Mouse (Mus musculus) liver, embryonic 15.5 days (tissue): ENCODE results near the gene Rnft2. TPM values are rescaled to one million over a fixed set of nuclear protein-coding genes. Genes with fewer than 3 reads are reported as not detected.

Source experiments
- ATAC-seq: fragments of 200-750 bp; cut with Nextera tagmentation; 2 replicates; pipeline ENCODE4 v1.8.0; 2017; ENCODE audit warnings: moderate number of reproducible peaks, mild to moderate bottlenecking, moderate library complexity; ENCODE audit not compliant: insufficient read depth
- H3K27ac ChIP-seq: fragments of 300-500 bp; sonication (generic); replicated peaks from 2 replicates; pipeline ENCODE4 v1.5.1; 2015; ENCODE audit warnings: mild to moderate bottlenecking, inconsistent platforms
- H3K27me3 ChIP-seq: fragments of 300-500 bp; sonication (generic); 2 replicates; pipeline ENCODE4 v1.6.1; 2015; ENCODE audit warnings: mild to moderate bottlenecking, inconsistent platforms
- H3K36me3 ChIP-seq: fragments of 300-500 bp; sonication (generic); replicated peaks from 2 replicates; pipeline ENCODE4 v1.6.1; 2015; ENCODE audit warnings: moderate library complexity, mild to moderate bottlenecking, inconsistent platforms
- H3K4me1 ChIP-seq: fragments of 300-500 bp; sonication (generic); replicated peaks from 2 replicates; pipeline ENCODE4 v1.6.1; 2015; ENCODE audit warnings: inconsistent platforms
- H3K4me2 ChIP-seq: fragments of 300-500 bp; sonication (generic); 2 replicates; pipeline ENCODE4 v1.6.1; 2015; ENCODE audit warnings: moderate library complexity, mild to moderate bottlenecking, inconsistent platforms
- H3K4me3 ChIP-seq: fragments of 300-500 bp; sonication (generic); replicated peaks from 2 replicates; pipeline ENCODE4 v1.5.1; 2015; ENCODE audit warnings: mild to moderate bottlenecking, inconsistent platforms
- H3K9ac ChIP-seq: fragments of 300-500 bp; sonication (generic); 2 replicates; pipeline ENCODE4 v1.6.1; 2015; ENCODE audit warnings: moderate library complexity, mild to moderate bottlenecking, inconsistent platforms
- H3K9me3 ChIP-seq: fragments of 300-500 bp; sonication (generic); replicated peaks from 2 replicates; pipeline ENCODE4 v1.6.1; 2016; ENCODE audit warnings: inconsistent platforms
- WGBS: fragments of 180-500 bp; shearing (Covaris S2); methylation state at CpG from one replicate; pipeline ENCODE4 v1.1.7; 2015; ENCODE audit warnings: mixed read lengths; ENCODE audit not compliant: insufficient replicate concordance; 5-methylcytosine and 5-hydroxymethylcytosine counted together
- polyA plus RNA-seq: library from polyadenylated mRNA; unstranded; fragments of >200 nt; fragmentation: Nextera tagmentation; extraction: Ambion mirVana; gene quantifications from 2 replicates; pipeline ENCODE4 v1.2.1, GENCODE M21; 2015

Rnft2 gene
- polyA plus RNA-seq, 1 experiment from 2014 or later = 0.21 TPM

GRCm38 (mm10) chr5:118253551-118253950 is 8.6 kb upstream of the Rnft2 start:
- Histone ChIP-seq H3K27me3 (no peaks in the 10 kb centered on the region), H3K4me3 (no peak overlapping the region), H3K4me1 (no peaks in the 10 kb centered on the region), H3K27ac (no peak overlapping the region), H3K9ac (no peak overlapping the region), H3K9me3 (no peaks in the 10 kb centered on the region), H3K4me2 (no peak overlapping the region), H3K36me3 (peaks cover 5% of the 10 kb centered on the region; the same call in 1 of the 2 replicates)
- 19% methylated on average over 3 of the region's 3 CpGs for WGBS
- no peak for ATAC-seq

DNA sequence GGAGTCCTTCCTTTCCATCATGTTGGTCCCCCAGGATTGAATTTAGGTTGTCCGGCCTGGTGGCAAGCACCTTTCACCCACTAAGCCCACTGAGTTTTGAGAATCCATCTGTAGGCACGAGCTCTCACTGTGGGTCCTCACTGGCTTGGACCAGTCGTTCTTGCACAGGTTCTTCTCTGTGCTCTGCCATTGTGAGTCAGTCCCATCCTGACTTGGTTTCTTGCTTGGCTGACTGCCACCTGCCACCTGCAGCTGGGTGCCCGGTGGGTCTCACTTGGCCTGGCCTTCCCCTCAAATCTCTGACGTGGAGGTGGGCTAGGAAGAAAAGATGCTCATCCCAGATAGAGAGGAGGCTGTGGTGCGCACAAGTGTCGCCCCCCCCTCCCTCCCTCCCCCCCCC is 6.1 kb upstream of the Rnft2 start:
- WGBS = 57% methylated on average over 7 of the region's 7 CpGs
- no peaks in the 10 kb centered on the region for H3K36me3 ChIP-seq

DNA sequence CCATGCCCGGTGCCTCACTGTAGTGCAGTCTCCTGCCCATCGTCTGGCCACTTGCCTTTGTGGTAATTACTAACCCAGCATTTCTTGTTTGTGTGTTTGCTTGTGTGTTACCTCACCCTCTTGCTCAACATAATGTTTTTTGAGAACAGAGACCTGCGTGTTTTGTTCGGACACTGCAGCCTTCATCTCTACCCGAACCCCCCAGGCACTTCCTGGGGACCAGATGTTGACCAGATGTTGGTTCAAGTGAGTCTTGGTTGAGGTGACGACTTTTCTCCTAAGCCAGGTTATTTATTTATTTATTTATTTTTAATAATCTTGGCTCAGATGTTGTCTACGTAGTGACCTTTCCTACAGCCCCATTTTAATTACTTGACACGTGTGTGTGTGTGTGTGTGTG is 2.5 kb upstream of the Rnft2 start:
- no peaks in the 10 kb centered on the region for H3K36me3 ChIP-seq
- H3K27ac ChIP-seq = no peak overlapping the region
- no peaks in the 10 kb centered on the region for H3K9me3 ChIP-seq
- 71% methylated on average over 8 of the region's 8 CpGs for WGBS
- H3K9ac ChIP-seq = no peak overlapping the region
- H3K4me3 ChIP-seq = no peak overlapping the region
- H3K27me3 ChIP-seq = no peaks in the 10 kb centered on the region
- H3K4me1 ChIP-seq = peaks cover 24% of the 10 kb centered on the region
- no peak for ATAC-seq
- no peak overlapping the region for H3K4me2 ChIP-seq

More for the DNA sequence above, 6.1 kb upstream of the Rnft2 start:
- Histone ChIP-seq H3K27ac (no peak overlapping the region), H3K4me1 (peaks cover 7% of the 10 kb centered on the region), H3K27me3 (no peaks in the 10 kb centered on the region), H3K9me3 (no peaks in the 10 kb centered on the region), H3K4me2 (no peak overlapping the region), H3K9ac (no peak overlapping the region), H3K4me3 (no peak overlapping the region)
- no peak for ATAC-seq

GRCm38 (mm10) chr5:118245606-118246308 is 841 bp upstream of the Rnft2 start:
- ATAC-seq = 0 out of 2 replicates have a peak, but pooled peaks have one; percentile 1
- Histone ChIP-seq H3K36me3 (no peaks in the 10 kb centered on the region), H3K4me1 (peaks cover 24% of the 10 kb centered on the region), H3K4me3 (peak overlapping the region; percentile 66), H3K9me3 (no peaks in the 10 kb centered on the region), H3K4me2 (peak overlapping the region; percentile 96), H3K27me3 (no peaks in the 10 kb centered on the region), H3K9ac (peak overlapping the region; percentile 46; the same call in 1 of the 2 replicates), H3K27ac (no peak overlapping the region; the same call in 1 of the 2 replicates)
- WGBS = 8% methylated on average over 15 of the region's 15 CpGs

GRCm38 (mm10) chr5:118239671-118240070 is 5.2 kb downstream of the Rnft2 start:
- H3K4me1 ChIP-seq = peaks cover 5% of the 10 kb centered on the region
- no peaks in the 10 kb centered on the region for H3K9me3 ChIP-seq
- no peak overlapping the region for H3K27ac ChIP-seq
- no peak overlapping the region for H3K4me3 ChIP-seq
- no peak for ATAC-seq
- WGBS = 65% methylated on average over 12 of the region's 12 CpGs
- H3K9ac ChIP-seq = no peak overlapping the region
- no peak overlapping the region for H3K4me2 ChIP-seq
- no peaks in the 10 kb centered on the region for H3K36me3 ChIP-seq
- no peaks in the 10 kb centered on the region for H3K27me3 ChIP-seq

GRCm38 (mm10) chr5:118236891-118237290 is 8.0 kb downstream of the Rnft2 start:
- 66% methylated on average over 12 of the region's 12 CpGs for WGBS
- H3K27me3 ChIP-seq = no peaks in the 10 kb centered on the region
- no peak for ATAC-seq

DNA sequence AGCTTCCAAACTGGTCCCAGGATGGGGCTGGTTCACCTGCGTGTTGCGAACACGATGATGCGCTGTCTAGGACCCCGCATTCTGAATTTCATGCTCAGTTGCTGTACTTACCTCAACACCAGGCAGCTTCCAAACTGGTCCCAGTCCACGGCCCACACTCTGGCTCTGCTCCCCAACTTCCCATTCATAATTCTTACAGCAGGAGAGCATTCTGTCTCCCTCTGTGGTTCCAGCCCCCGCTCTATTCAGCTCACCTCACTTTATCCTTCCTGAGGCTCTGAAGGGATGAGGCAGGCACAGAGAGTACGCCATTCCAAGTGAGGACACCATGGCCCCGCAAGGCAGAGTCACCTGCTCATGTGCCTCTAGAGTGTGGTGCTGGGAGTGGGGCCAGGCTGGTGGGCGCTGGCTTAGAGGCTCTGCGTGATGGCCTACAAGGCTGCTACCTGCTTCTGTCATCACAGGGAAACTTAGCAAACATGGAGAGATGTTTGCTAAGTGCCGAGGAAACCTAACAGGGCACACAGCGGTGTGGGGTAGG is 14.8 kb downstream of the Rnft2 start:
- no peak for ATAC-seq
- Histone ChIP-seq H3K4me3 (no peak overlapping the region), H3K9ac (no peak overlapping the region), H3K4me1 (no peaks in the 10 kb centered on the region), H3K9me3 (no peaks in the 10 kb centered on the region), H3K27me3 (no peaks in the 10 kb centered on the region), H3K27ac (no peak overlapping the region), H3K4me2 (no peak overlapping the region), H3K36me3 (no peaks in the 10 kb centered on the region)
- 72% methylated on average over 13 of the region's 13 CpGs for WGBS

More at GRCm38 (mm10) chr5:118236891-118237290, 8.0 kb downstream of the Rnft2 start:
- Histone ChIP-seq H3K36me3 (no peaks in the 10 kb centered on the region), H3K27ac (no peak overlapping the region), H3K9me3 (no peaks in the 10 kb centered on the region), H3K4me1 (no peaks in the 10 kb centered on the region), H3K4me3 (no peak overlapping the region), H3K4me2 (no peak overlapping the region), H3K9ac (no peak overlapping the region)

DNA sequence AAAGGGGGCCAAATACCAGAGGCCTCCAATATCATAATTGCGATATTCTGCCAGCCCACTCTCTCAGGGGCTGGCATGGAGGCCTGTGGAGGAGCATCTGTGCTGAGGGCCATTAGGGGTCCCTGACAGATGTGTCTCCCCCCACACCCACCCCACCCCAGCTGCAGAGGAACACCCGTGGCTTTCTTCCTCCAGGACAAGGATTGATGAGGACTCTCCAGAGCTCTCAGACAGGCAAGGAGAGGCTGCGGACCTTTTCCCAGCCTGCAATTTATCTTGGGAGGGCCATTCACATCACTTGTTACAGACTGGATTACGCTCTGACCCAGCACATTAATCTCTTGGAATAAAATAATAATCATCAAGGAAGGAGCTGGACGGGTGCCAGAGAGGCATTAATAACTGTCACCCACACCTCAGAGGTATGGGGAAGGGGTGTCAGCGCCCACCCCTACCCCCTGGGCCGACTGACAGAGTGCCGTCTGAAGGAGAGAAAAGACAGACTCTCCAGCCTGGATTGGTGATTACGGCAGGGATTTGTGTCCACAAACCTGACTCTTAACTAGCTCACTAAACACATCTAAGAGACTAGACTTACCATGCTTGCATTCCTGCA is 21.7 kb downstream of the Rnft2 start:
- no peaks in the 10 kb centered on the region for H3K36me3 ChIP-seq
- no peak overlapping the region for H3K27ac ChIP-seq
- H3K27me3 ChIP-seq = no peaks in the 10 kb centered on the region
- WGBS = 56% methylated on average over 9 of the region's 9 CpGs
- H3K4me1 ChIP-seq = no peaks in the 10 kb centered on the region
- no peaks in the 10 kb centered on the region for H3K9me3 ChIP-seq
- no peak overlapping the region for H3K4me2 ChIP-seq
- ATAC-seq = no peak
- H3K9ac ChIP-seq = no peak overlapping the region
- H3K4me3 ChIP-seq = no peak overlapping the region

DNA sequence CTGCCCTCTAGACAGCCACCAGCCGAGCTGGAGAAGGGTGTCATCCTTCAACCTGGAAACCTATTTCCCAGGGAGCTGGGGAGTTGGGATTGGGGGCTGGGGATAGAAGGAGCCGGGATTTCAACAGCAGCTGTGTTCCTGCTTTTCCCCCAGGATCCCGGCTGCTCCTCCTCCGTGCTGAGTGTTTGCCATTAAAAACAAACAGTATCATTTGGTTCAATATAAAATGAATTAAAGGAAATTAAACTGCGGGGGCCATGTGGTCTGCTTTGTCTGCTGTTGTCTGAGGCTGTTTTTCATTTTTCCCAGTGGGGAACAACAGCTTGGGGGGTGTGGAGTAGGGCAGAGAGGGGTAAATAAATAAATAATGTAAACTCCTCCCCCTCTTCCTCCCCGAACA is 27.5 kb downstream of the Rnft2 start:
- ATAC-seq = no peak
- 56% methylated on average over 6 of the region's 6 CpGs for WGBS

GRCm38 (mm10) chr5:118214418-118215154 is 30.3 kb downstream of the Rnft2 start:
- Histone ChIP-seq H3K27ac (no peak overlapping the region), H3K4me1 (0 out of 2 replicates have a peak, but pooled peaks cover 3% of the 10 kb centered on the region), H3K4me2 (peak overlapping the region; percentile 33), H3K9me3 (no peaks in the 10 kb centered on the region), H3K36me3 (no peaks in the 10 kb centered on the region), H3K4me3 (no peak overlapping the region), H3K27me3 (peaks cover 11% of the 10 kb centered on the region), H3K9ac (no peak overlapping the region)
- ATAC-seq = no peak
- 10% methylated on average over 24 of the region's 24 CpGs for WGBS

More for the DNA sequence above, 27.5 kb downstream of the Rnft2 start:
- H3K36me3 ChIP-seq = no peaks in the 10 kb centered on the region
- no peak overlapping the region for H3K27ac ChIP-seq
- no peak overlapping the region for H3K9ac ChIP-seq
- H3K9me3 ChIP-seq = no peaks in the 10 kb centered on the region
- H3K4me1 ChIP-seq = 0 out of 2 replicates have a peak, but pooled peaks cover 3% of the 10 kb centered on the region
- H3K27me3 ChIP-seq = peaks cover 11% of the 10 kb centered on the region
- no peak overlapping the region for H3K4me2 ChIP-seq
- no peak overlapping the region for H3K4me3 ChIP-seq

DNA sequence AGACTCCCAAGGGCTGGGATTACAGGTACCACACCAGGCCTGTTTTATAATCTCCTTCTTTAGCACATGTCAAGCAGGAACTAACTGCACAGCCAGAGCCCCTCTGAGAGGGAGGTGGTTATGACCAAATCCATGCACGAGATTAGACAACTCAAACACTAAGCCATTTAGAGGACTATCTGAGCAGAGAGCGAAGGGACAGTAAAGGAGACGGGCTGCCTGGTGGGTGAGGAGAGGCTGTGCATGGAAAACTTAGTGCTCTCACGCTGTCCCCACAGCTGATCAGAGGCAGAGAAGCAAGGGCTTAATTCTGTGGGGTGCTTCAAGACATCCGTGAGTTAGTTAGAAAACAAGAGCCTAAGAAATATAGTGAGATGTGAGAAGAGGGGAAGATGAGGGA is 30.9 kb downstream of the Rnft2 start:
- WGBS = 25% methylated on average over 5 of the region's 5 CpGs
- H3K4me2 ChIP-seq = no peak overlapping the region
- 0 out of 2 replicates have a peak, but pooled peaks cover 3% of the 10 kb centered on the region for H3K4me1 ChIP-seq
- ATAC-seq = no peak
- no peak overlapping the region for H3K27ac ChIP-seq
- no peaks in the 10 kb centered on the region for H3K36me3 ChIP-seq
- no peaks in the 10 kb centered on the region for H3K9me3 ChIP-seq
- H3K27me3 ChIP-seq = peaks cover 11% of the 10 kb centered on the region
- no peak overlapping the region for H3K4me3 ChIP-seq
- H3K9ac ChIP-seq = no peak overlapping the region
